Mouse (Mus musculus) brain, embryonic 14.5 days (tissue): ENCODE results near the gene Btbd9.

Experiments used
- CTCF ChIP-seq: fragments of 200-500 bp; IDR thresholded peaks from 2 replicates; pipeline ENCODE4 v1.5.1; 2012; ENCODE audit warnings: inconsistent platforms, mild to moderate bottlenecking, moderate library complexity, borderline replicate concordance; ENCODE audit not compliant: insufficient read depth, insufficient read length; ENCODE audit errors: extremely low read depth
- POLR2A ChIP-seq: fragments of 200-500 bp; IDR thresholded peaks from 2 replicates; pipeline ENCODE4 v1.6.1; 2012; ENCODE audit warnings: mild to moderate bottlenecking, inconsistent platforms, borderline replicate concordance; ENCODE audit not compliant: poor library complexity, insufficient read depth, insufficient read length, severe bottlenecking; ENCODE audit errors: extremely low read depth

- no peak for TF ChIP-seq CTCF
- TF ChIP-seq POLR2A: no peak
These were observed 64.9 kb downstream of the Btbd9 start for GRCm38 (mm10) chr17:30511399-30511798.
